Mouse (Mus musculus) ES-E14 (cell line): ENCODE measurements at regions not wholly inside any gene's neighbourhood (a gene's known extent, or its start where the extent isn't known, plus 50 kb on each side); places are given as distances from the start of the nearest gene placed in this dataset.

Experiments
- CHD2 ChIP-seq: IDR thresholded peaks from 2 replicates; pipeline ENCODE4 v1.6.1; 2014; ENCODE audit warnings: mild to moderate bottlenecking, low read depth, low read length, inconsistent platforms
- HCFC1 ChIP-seq: IDR thresholded peaks from 2 replicates; pipeline ENCODE4 v1.6.1; 2012; ENCODE audit warnings: low read length, inconsistent platforms, borderline replicate concordance; ENCODE audit not compliant: insufficient read depth
- MAFK ChIP-seq: IDR thresholded peaks from 2 replicates; pipeline ENCODE4 v1.6.1; 2014; ENCODE audit warnings: mild to moderate bottlenecking, low read depth, low read length, inconsistent platforms; ENCODE audit not compliant: insufficient read depth
- ZC3H11A ChIP-seq: IDR thresholded peaks from 2 replicates; pipeline ENCODE4 v1.6.1; 2012; ENCODE audit warnings: low read depth, mild to moderate bottlenecking, inconsistent platforms, low read length, borderline replicate concordance
- ZNF384 ChIP-seq: IDR thresholded peaks from 2 replicates; pipeline ENCODE4 v1.6.1; 2012; ENCODE audit warnings: low read depth, low read length, inconsistent platforms

DNA sequence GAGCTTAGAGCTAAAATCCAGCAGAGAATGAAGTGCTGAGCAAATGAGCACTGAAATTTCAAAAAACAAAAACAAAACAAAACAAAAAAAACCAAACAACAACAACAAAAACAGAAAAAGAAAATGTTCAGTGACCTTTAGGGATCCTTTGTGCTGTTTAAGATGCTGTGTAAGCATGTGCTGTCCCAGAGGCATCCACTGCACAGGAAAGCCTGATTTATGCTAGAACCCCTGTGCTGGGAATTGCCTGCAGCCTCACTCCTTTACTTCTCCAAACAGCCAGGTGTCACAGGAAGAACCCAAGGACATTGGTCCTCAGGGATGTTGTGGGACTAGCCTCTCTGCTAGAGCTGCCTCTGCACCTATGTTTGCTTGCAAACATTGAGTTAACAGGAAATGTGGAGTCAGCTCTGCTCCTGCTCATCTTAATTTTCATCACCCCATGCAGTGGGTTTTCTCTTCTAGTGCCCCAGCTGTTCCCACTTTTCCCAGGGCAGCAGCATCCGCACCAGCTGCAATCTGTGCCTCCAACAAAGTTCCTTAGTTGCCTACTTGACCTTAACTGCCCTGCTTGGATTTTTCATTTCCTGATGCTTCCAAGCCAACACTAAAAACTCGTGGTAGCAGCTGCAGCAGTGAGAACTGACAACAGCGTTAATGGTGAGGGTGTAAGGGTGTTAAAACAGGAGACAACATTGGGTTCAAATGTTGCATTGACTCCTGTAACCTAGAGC is 804.8 kb upstream of the Gm5150 start:
- no peak for TF ChIP-seq MAFK
- no peak for TF ChIP-seq CHD2
- TF ChIP-seq ZNF384, result no peak
- no peak for TF ChIP-seq HCFC1
- no peak for TF ChIP-seq ZC3H11A
